Mouse (Mus musculus) liver, postnatal 0 days (tissue): ENCODE measurements around the gene Invs.

Source experiments
- CTCF ChIP-seq: sonication (generic); IDR thresholded peaks from 2 replicates; pipeline ENCODE4 v1.5.1; 2016; ENCODE audit warnings: antibody characterized with exemption, low read depth
- EP300 ChIP-seq: IDR thresholded peaks from 2 replicates; pipeline ENCODE4 v1.6.1; 2016; ENCODE audit warnings: antibody characterized with exemption, low read depth, mild to moderate bottlenecking

DNA sequence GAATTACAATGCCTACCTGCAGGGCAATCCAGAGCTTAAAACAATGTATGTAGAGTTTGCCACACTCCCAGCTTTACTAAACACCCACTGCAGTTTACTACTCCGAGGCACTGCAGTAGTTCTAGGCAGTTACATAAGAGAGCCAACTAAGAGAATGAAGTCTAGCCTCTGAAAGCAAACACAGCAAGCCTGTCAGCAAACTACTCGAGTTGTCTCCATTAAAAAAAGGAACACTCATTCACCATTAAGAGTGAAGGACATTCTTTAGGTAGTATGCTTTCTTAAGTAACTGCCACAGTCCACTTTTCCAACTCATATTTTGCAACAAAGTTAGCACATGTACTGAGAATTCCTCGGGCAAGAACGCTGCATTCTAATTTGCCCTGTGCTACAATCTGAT is 40.5 kb upstream of the Invs start:
- TF ChIP-seq CTCF (no peak), EP300 (no peak)
